Mouse (Mus musculus): ENCODE data around the gene Tmsb10. TPM values are rescaled to one million over a fixed set of nuclear protein-coding genes. Genes with fewer than 3 reads are reported as not detected.

The Tmsb10 gene
- polyA plus RNA-seq, 1 experiment from 2014 or later = 4,419 TPM

DNA sequence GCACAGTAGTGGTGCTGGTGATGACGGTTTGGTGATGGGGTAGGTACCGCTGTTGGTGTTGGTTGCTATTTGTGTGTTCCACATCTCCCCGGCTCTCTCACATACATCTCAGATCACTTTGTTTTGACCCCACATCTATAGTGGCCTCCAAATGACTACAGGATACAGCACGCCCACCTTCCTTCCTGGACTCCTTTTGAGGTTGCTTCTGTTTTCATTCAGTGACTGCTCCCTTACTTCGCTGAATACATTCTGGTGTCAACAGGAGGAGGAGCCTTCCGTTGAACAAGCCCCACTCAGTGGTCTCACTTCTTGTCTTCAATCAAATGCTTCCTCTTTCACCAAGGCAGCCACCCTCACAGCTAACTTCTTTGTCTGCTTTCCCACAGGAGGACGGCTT is 3.8 kb downstream of the Tmsb10 start:
- 67% methylated on average over 7 of the region's 7 CpGs for WGBS
- Histone ChIP-seq H3K27ac (replicated peaks) (peak overlapping the region; percentile 98), H3K9ac (replicated peaks) (no peak overlapping the region), H3K9me3 (no peaks in the 10 kb centered on the region), H3K4me1 (peaks cover 25% of the 10 kb centered on the region), H3K27me3 (no peaks in the 10 kb centered on the region), H3K36me3 (no peaks in the 10 kb centered on the region), H3K4me3 (no peak overlapping the region), H3K4me2 (replicated peaks) (peak overlapping the region; percentile 67)
- no peak for ATAC-seq (replicated peaks)

DNA sequence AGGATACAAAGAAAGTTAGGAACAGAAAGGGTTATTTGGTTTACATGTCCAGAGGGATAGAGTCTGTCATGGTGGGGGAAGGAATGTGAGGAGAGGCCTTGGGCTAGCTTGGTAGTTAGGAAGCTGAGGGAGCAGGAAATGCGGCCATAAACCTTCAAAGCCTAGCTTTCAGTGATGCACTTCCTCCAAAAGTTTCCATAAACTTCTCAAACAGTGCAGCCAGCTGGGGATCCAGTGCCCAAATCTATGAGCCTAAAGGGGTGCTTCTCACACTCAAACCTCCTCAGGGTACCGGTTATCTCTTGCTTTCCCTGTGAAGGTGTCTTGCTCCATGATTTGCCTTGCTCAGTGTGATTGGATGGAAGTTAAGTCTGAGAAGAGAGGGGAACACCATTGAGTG is 5.6 kb downstream of the Tmsb10 start:
- Histone ChIP-seq H3K27ac (replicated peaks) (no peak overlapping the region), H3K4me1 (peaks cover 22% of the 10 kb centered on the region), H3K9ac (replicated peaks) (no peak overlapping the region), H3K27me3 (no peaks in the 10 kb centered on the region), H3K36me3 (no peaks in the 10 kb centered on the region), H3K9me3 (no peaks in the 10 kb centered on the region), H3K4me3 (no peak overlapping the region), H3K4me2 (replicated peaks) (no peak overlapping the region)
- ATAC-seq (replicated peaks) = no peak
- WGBS = 92% methylated on average over 2 of the region's 2 CpGs

DNA sequence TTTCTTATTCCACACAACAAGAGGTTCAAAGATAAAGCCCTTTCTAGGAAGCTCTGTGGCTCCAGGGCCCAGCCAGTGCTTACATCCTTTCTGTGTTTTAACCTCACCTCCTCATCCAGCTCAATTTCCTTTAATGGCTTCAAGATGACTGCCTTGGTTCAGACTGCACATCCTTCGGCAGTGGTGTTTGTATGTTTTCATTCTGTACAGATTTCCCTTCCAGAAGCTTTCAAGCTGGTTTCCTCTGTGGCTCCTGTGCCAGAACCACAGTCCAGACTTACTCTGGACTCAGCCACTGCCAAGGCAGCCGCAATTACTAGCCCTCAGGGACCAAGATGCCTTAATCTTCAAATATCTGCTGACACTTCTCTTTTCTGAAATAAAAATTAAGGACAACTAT is 6.3 kb downstream of the Tmsb10 start:
- Histone ChIP-seq H3K27me3 (no peaks in the 10 kb centered on the region), H3K9me3 (no peaks in the 10 kb centered on the region), H3K4me3 (no peak overlapping the region), H3K9ac (replicated peaks) (no peak overlapping the region), H3K4me1 (peaks cover 22% of the 10 kb centered on the region), H3K27ac (replicated peaks) (no peak overlapping the region), H3K36me3 (no peaks in the 10 kb centered on the region), H3K4me2 (replicated peaks) (no peak overlapping the region)
- 86% methylated on average over 2 of the region's 2 CpGs for WGBS
- ATAC-seq (replicated peaks) = no peak

DNA sequence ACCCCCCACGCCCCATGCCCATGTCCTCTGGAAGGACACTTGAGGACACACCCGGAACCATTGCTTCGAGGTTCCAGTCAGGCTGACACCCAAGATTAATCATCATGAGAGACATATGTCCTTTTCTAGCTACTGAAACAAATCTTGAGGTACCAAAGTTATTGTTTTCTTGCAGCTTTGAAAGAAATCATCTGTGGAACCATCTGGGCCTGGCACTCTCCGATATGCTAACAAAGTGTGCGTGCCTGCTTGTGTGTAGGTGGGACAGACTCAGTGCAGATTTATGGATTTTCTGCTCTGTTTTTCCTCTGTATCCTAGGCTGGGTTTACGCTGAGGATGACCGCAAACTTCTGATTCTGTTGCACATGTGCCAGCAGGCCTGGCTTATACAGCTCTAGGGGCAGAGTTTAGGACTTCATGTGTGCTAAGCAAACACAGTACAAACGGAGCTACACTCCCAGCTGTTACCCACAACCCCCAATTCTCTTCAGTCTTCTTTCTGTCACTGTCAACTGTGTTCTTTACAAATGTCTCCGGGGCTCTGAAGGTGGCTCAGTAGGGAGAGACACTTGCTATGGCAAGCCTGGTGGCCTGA is 9.3 kb downstream of the Tmsb10 start:
- ATAC-seq (replicated peaks) = peak; percentile 55; the same call in 1 of the 2 replicates
- Histone ChIP-seq H3K36me3 (no peaks in the 10 kb centered on the region), H3K4me2 (replicated peaks) (no peak overlapping the region), H3K4me3 (no peak overlapping the region), H3K9ac (replicated peaks) (no peak overlapping the region), H3K27ac (replicated peaks) (no peak overlapping the region), H3K9me3 (no peaks in the 10 kb centered on the region), H3K27me3 (no peaks in the 10 kb centered on the region), H3K4me1 (peaks cover 3% of the 10 kb centered on the region; the same call in 1 of the 2 replicates)
- 75% methylated on average over 9 of the region's 9 CpGs for WGBS

DNA sequence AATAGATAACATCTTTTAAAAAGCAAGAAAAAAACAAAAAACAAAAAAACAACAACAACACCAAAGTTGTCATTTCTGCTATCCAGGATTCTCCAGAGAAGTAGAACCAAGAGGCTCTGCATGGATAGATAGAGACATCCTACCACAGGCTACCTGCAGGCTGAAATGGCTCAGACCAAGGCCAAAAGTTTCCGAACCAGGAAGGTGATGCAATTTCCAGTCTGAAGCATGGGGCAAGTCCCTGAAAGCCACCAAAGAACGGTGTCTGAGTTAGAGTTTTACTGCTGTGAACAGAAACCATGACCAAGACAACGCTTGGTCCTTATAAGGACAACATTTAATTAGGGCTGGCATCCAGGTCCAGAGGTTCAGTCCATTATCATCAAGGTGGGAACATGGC is 10.2 kb downstream of the Tmsb10 start:
- Histone ChIP-seq H3K27ac (replicated peaks) (no peak overlapping the region), H3K9me3 (no peaks in the 10 kb centered on the region), H3K36me3 (no peaks in the 10 kb centered on the region), H3K4me2 (replicated peaks) (no peak overlapping the region), H3K4me1 (peaks cover 3% of the 10 kb centered on the region; the same call in 1 of the 2 replicates), H3K9ac (replicated peaks) (no peak overlapping the region), H3K27me3 (no peaks in the 10 kb centered on the region), H3K4me3 (no peak overlapping the region)
- ATAC-seq (replicated peaks) = no peak
- WGBS = 95% methylated on average over 3 of the region's 3 CpGs

DNA sequence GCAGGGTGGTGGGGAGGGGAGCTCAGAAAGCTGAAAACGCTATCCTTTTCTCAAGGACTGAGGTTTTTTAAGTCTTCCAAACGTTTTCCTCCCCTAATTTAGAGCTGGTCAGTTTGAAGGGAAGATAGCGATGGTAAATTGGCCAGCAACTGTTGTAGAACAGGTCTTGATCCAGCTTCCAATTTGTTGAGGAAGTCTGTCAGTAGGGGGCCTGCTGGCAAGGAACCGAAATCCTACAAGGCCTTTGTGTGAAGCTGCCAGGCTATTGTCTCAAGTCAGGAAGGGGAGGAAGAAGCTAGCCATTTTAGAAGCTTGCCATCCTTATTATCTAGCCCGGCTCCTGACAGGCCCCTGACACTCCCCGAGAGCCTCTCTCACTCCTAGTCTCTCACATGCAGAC is 10.6 kb downstream of the Tmsb10 start:
- Histone ChIP-seq H3K9ac (replicated peaks) (no peak overlapping the region), H3K4me2 (replicated peaks) (no peak overlapping the region), H3K4me3 (no peak overlapping the region), H3K27ac (replicated peaks) (no peak overlapping the region), H3K9me3 (no peaks in the 10 kb centered on the region), H3K4me1 (peaks cover 3% of the 10 kb centered on the region; the same call in 1 of the 2 replicates), H3K27me3 (no peaks in the 10 kb centered on the region), H3K36me3 (no peaks in the 10 kb centered on the region)
- 28% methylated on average over 6 of the region's 6 CpGs for WGBS
- ATAC-seq (replicated peaks) = no peak

DNA sequence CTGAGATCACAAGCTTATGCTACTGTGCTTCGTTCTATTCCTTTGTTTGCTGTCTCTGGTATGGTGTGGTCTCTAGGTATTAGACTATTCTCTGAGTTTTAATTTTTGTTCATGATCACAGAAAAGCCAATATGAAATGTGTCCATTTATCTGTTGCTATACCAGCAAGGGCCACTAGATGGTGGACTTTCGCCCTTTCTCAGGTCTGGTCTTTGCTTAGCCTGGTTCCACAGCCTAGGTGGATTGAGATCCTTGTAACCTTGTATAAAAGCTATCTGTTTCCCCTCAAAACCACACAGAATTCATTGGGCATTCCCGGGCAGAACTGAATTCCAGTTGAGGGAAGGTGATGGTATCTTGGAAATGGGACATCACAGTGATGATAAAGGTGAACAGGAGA is 18.1 kb downstream of the Tmsb10 start:
- no peaks in the 10 kb centered on the region for H3K9me3 ChIP-seq
- H3K27ac ChIP-seq (replicated peaks) = no peak overlapping the region
- no peak overlapping the region for H3K9ac ChIP-seq (replicated peaks)
- no peak overlapping the region for H3K4me2 ChIP-seq (replicated peaks)
- WGBS = 8% methylated on average over 3 of the region's 3 CpGs
- H3K4me1 ChIP-seq = no peaks in the 10 kb centered on the region
- H3K4me3 ChIP-seq = no peak overlapping the region
- H3K27me3 ChIP-seq = no peaks in the 10 kb centered on the region
- H3K36me3 ChIP-seq = no peaks in the 10 kb centered on the region
- peak; percentile 69 for ATAC-seq (replicated peaks)

DNA sequence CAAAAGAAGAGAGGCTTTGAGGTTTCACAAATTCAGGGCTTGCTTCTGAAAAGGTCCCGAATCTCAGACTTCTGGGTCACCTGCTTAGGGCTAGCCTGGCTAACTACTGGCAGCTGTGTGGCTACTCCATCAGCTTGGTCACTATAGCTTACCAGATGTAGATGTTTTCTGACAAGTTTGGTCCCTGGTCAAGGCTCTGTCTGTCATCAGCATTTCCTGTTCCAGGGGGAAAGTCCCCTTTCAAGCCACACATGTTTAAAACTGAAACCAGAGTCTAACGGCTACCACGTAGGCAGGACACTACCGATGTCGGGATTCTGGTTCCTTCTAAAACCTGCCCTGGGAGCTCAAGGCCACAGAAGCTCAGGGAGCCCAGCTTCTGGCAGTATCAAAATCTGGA is 20.7 kb downstream of the Tmsb10 start:
- no peak overlapping the region for H3K27ac ChIP-seq (replicated peaks)
- no peaks in the 10 kb centered on the region for H3K27me3 ChIP-seq
- no peaks in the 10 kb centered on the region for H3K9me3 ChIP-seq
- H3K4me1 ChIP-seq = no peaks in the 10 kb centered on the region
- H3K4me2 ChIP-seq (replicated peaks) = no peak overlapping the region
- 77% methylated on average over 5 of the region's 5 CpGs for WGBS
- no peak overlapping the region for H3K4me3 ChIP-seq
- ATAC-seq (replicated peaks) = no peak
- no peak overlapping the region for H3K9ac ChIP-seq (replicated peaks)
- H3K36me3 ChIP-seq = no peaks in the 10 kb centered on the region

DNA sequence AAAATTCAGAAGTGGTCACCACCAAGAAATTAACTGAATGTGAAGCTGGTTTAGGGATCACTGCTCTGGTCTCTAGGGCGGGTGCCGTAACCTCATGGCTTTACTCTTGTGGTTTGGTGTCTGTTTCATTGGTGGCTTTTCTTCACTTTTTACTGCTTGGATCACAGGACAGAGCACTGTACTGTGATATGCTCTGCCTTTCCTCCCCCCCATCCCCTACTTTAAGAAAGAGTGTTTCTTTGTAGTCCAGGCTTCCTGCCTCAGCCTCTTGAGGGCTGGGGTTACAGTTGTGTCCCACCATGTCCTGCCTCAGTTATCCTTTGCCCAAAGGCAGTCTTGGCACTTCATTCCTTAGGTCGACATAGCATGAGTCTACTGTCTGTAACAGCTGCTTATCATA is 21.1 kb downstream of the Tmsb10 start:
- no peak overlapping the region for H3K27ac ChIP-seq (replicated peaks)
- 89% methylated on average over 3 of the region's 3 CpGs for WGBS
- H3K36me3 ChIP-seq = no peaks in the 10 kb centered on the region
- no peaks in the 10 kb centered on the region for H3K27me3 ChIP-seq
- no peak overlapping the region for H3K4me3 ChIP-seq
- H3K4me2 ChIP-seq (replicated peaks) = no peak overlapping the region
- no peaks in the 10 kb centered on the region for H3K9me3 ChIP-seq
- no peaks in the 10 kb centered on the region for H3K4me1 ChIP-seq
- no peak overlapping the region for H3K9ac ChIP-seq (replicated peaks)
- ATAC-seq (replicated peaks) = no peak

DNA sequence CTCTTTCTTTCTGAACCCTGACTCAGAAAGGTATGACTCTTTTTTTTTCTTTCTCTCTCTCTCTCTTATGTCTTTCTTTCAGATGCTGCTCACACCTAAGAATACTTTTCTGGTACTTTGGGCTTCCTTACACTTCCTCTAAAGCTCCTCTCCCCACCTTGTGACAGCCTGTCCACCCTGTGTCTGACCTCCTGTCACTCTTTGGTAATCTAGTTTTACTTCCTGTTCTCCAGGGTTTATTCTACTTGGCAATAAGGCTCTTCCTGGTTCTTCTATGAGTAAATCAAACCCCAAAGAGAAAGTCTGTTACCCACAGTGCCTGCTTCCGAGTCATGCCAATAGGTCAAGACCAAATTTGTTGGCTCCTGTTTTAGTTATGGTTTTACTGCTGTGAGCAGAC is 25.6 kb downstream of the Tmsb10 start:
- H3K9ac ChIP-seq (replicated peaks) = no peak overlapping the region

DNA sequence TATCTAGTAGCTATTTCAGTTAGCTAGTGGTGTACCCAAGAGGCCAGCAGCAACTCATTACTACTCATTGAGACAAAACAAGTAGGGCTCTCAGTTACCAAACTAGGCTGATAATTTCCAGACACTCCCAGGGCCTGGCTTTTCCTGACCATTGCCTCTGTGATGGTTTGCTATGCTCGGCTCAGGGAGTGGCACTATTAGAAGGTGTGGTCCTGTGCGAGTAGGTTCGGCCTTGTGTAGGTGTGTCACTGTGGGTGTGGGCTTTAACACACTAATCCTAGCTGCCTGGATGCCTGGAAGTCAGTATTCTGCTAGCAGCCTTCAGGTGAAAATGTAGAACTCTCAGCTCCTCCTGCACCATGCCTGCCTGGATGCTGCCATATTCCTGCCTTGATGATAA is 27.0 kb downstream of the Tmsb10 start:
- Histone ChIP-seq H3K9me3 (no peaks in the 10 kb centered on the region), H3K4me1 (no peaks in the 10 kb centered on the region), H3K4me2 (replicated peaks) (no peak overlapping the region), H3K9ac (replicated peaks) (no peak overlapping the region), H3K36me3 (no peaks in the 10 kb centered on the region), H3K4me3 (no peak overlapping the region), H3K27ac (replicated peaks) (no peak overlapping the region), H3K27me3 (no peaks in the 10 kb centered on the region)
- no peak for ATAC-seq (replicated peaks)
- WGBS = 87% methylated on average over 3 of the region's 3 CpGs

More for the DNA sequence above, 25.6 kb downstream of the Tmsb10 start:
- H3K27ac ChIP-seq (replicated peaks) = no peak overlapping the region
- H3K4me2 ChIP-seq (replicated peaks) = no peak overlapping the region
- no peak overlapping the region for H3K4me3 ChIP-seq
- WGBS = 95% methylated on average over 1 of the region's 1 CpGs
- no peaks in the 10 kb centered on the region for H3K4me1 ChIP-seq
- H3K36me3 ChIP-seq = no peaks in the 10 kb centered on the region
- no peak for ATAC-seq (replicated peaks)
- no peaks in the 10 kb centered on the region for H3K27me3 ChIP-seq
- H3K9me3 ChIP-seq = no peaks in the 10 kb centered on the region

DNA sequence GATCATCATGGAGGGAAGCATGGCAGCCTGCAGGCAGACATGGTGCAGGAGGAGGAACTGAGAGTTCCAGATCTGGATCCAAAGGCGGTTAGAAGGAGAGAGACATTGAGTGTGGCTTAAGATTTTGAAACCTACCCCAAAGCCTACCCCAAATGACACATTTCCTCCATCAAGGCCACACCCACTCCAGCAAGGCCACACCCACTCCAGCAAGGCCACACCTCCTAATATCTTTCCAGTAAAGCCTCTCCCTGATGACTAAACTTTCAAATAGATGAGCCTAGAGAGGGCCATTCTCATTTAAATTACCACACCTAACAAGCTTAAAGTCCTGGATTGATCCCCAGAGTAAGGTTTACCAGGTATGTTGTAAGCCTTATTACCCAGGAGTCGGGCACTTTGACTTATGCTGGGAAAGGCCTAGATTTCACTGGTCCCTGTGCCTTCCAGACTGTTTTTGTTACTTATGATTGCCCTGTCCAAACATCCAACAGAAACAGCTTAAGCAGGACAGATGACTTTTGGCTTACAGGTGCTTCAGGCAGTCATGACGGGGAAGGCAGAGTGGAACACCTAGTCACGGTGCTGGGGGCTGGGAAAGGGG is 28.7 kb downstream of the Tmsb10 start:
- H3K9me3 ChIP-seq = no peaks in the 10 kb centered on the region
- no peak for ATAC-seq (replicated peaks)
- no peaks in the 10 kb centered on the region for H3K36me3 ChIP-seq
- no peaks in the 10 kb centered on the region for H3K4me1 ChIP-seq
- no peak overlapping the region for H3K27ac ChIP-seq (replicated peaks)
- H3K9ac ChIP-seq (replicated peaks) = no peak overlapping the region
- no peaks in the 10 kb centered on the region for H3K27me3 ChIP-seq
- H3K4me2 ChIP-seq (replicated peaks) = no peak overlapping the region
- H3K4me3 ChIP-seq = no peak overlapping the region
- 93% methylated on average over 4 of the region's 4 CpGs for WGBS

Measured in forebrain, embryonic 15.5 days (tissue).